Mouse (Mus musculus): ENCODE measurements around the gene Riox1. TPM values are rescaled to one million over a fixed set of nuclear protein-coding genes. Genes with fewer than 3 reads are reported as not detected.
A peak's percentile ranks its signal among the peaks of the same experiment; 100 is the strongest.

Riox1 gene
- polyA plus RNA-seq, 1 experiment from 2014 or later, result 15.3 TPM

DNA sequence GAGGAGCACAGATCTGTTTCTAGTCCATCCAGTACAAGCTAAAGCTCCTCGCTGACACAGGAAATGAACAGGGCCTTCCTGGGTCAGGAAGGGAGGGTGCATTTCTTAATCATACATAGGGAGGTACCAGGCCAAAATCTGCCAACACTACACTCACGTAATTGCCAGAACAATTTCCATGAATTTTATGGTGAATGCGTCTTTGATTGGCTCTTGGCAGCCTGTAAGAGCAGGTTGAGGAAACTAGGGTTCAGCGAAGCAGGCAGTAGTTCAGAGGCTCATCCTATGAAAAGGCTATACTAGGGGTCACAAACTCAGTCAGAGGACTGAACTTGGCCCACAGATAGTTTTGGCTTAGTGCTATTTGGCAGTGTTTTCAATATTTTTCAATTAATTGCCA lies 10.4 kb upstream of the Riox1 start:
- H3K9ac ChIP-seq (ENCODE audit: low read length), result no peak overlapping the region
- ATAC-seq (ENCODE audit: low FRiP score), result no peak
- H3K27me3 ChIP-seq (ENCODE audit: control insufficient read depth, insufficient read depth, low read length), result no peaks in the 10 kb centered on the region
- no peak overlapping the region for H3K27ac ChIP-seq (ENCODE audit: low read depth, low read length)
- H3K4me1 ChIP-seq (ENCODE audit: control insufficient read depth, insufficient read depth, low read length), result peaks cover 2% of the 10 kb centered on the region; the same call in 1 of the 2 replicates
- H3K36me3 ChIP-seq (ENCODE audit: control insufficient read depth, insufficient read depth, low read length), result no peaks in the 10 kb centered on the region
- H3K4me3 ChIP-seq (ENCODE audit: low read depth, low read length), result no peak overlapping the region
- DNase-seq (ENCODE audit: low spot score, missing footprints), result no peak
- H3K4me2 ChIP-seq, result no peak overlapping the region
- 55% methylated on average over 4 of the region's 4 CpGs for WGBS
- H3K9me3 ChIP-seq (ENCODE audit: control insufficient read depth, low read length), result no peaks in the 10 kb centered on the region

DNA sequence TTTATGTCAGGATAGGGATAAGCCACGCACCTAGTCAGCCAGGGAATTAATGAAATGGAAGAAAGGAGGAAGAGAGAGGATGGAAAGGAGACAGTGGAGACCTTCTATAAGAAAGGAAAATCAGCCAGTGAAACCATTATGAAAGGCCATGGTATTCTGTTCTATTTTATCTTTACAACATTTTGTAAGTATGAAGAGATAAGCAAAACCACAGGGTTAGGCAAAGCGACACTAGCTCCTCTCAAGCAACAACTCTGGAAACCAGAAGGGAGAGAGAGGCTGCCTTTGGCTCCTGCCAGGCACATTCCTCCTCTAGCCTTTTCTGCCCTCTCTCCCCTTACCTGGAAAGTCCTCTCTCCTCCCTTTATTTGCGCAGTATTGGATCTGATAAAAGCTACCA lies 8.5 kb upstream of the Riox1 start:
- H3K36me3 ChIP-seq (ENCODE audit: control insufficient read depth, insufficient read depth, low read length), result no peaks in the 10 kb centered on the region
- no peak overlapping the region for H3K4me2 ChIP-seq
- ATAC-seq (ENCODE audit: low FRiP score) (no peak), DNase-seq (ENCODE audit: low spot score, missing footprints) (no peak)
- no peaks in the 10 kb centered on the region for H3K27me3 ChIP-seq (ENCODE audit: control insufficient read depth, insufficient read depth, low read length)
- H3K9me3 ChIP-seq (ENCODE audit: control insufficient read depth, low read length), result no peaks in the 10 kb centered on the region
- H3K27ac ChIP-seq (ENCODE audit: low read depth, low read length), result no peak overlapping the region
- 83% methylated on average over 3 of the region's 3 CpGs for WGBS
- peaks cover 2% of the 10 kb centered on the region; the same call in 1 of the 2 replicates for H3K4me1 ChIP-seq (ENCODE audit: control insufficient read depth, insufficient read depth, low read length)
- no peak overlapping the region for H3K4me3 ChIP-seq (ENCODE audit: low read depth, low read length)
- H3K9ac ChIP-seq (ENCODE audit: low read length), result no peak overlapping the region

DNA sequence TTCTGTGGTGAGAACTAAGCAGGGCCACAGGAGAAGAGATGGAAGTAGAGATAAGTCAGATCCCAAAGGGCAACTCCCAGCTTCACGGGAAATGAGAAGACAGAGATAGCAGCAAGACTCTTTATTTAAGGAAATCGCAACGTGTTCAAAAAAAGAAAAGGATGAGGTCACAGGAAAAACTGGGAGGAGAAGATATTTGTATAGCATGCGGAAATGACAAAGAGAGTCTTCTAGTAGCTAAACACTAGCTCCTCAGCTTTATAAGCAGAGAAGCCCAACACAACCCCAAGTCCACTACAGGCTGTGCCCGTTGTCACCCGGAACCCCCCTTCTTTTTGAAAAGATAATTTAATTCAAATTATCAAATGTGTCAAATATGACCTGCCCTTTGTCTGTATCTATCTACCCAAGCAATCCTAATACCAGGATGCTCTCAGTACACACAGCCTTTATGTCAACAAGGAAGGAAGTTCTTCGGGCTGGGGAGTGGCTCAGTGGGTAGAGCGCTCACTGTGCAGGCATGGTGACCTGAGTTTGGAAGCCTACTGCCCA lies 3.1 kb upstream of the Riox1 start:
- H3K9ac ChIP-seq (ENCODE audit: low read length), result no peak overlapping the region
- no peak overlapping the region for H3K4me2 ChIP-seq
- H3K36me3 ChIP-seq (ENCODE audit: control insufficient read depth, insufficient read depth, low read length), result peaks cover 3% of the 10 kb centered on the region; the same call in 1 of the 2 replicates
- DNase-seq (ENCODE audit: low spot score, missing footprints) (no peak), ATAC-seq (ENCODE audit: low FRiP score) (no peak)
- 88% methylated on average over 8 of the region's 8 CpGs for WGBS
- H3K27me3 ChIP-seq (ENCODE audit: control insufficient read depth, insufficient read depth, low read length), result no peaks in the 10 kb centered on the region
- H3K4me1 ChIP-seq (ENCODE audit: control insufficient read depth, insufficient read depth, low read length), result peaks cover 13% of the 10 kb centered on the region
- H3K27ac ChIP-seq (ENCODE audit: low read depth, low read length), result no peak overlapping the region
- H3K4me3 ChIP-seq (ENCODE audit: low read depth, low read length), result no peak overlapping the region
- no peaks in the 10 kb centered on the region for H3K9me3 ChIP-seq (ENCODE audit: control insufficient read depth, low read length)

DNA sequence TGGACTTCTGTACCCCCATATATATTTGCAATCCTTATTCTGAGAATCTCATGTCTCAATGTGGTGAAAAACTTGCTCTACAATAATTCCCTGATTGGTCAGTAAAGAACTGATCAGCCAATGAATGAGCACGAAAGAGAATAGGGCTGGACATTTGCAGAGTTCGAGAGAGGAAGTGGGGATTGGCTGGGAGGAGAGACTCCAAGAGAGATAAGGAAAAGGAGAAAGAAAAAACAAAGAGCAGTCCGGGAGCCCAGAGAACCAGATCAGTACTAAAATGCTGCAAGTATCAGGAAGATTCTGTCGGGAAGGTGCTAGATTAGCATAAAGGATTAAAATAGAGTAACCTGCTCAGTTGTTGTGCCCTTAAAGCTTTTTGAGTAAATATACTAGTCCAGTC lies 1.4 kb upstream of the Riox1 start:
- no peak overlapping the region for H3K27ac ChIP-seq (ENCODE audit: low read depth, low read length)
- ATAC-seq (ENCODE audit: low FRiP score), result no peak
- H3K9me3 ChIP-seq (ENCODE audit: control insufficient read depth, low read length), result no peaks in the 10 kb centered on the region
- peaks cover 18% of the 10 kb centered on the region for H3K4me1 ChIP-seq (ENCODE audit: control insufficient read depth, insufficient read depth, low read length)
- no peaks in the 10 kb centered on the region for H3K27me3 ChIP-seq (ENCODE audit: control insufficient read depth, insufficient read depth, low read length)
- no peak overlapping the region for H3K4me2 ChIP-seq
- H3K4me3 ChIP-seq (ENCODE audit: low read depth, low read length), result no peak overlapping the region
- H3K9ac ChIP-seq (ENCODE audit: low read length), result no peak overlapping the region
- 74% methylated on average over 4 of the region's 4 CpGs for WGBS
- peaks cover 5% of the 10 kb centered on the region; the same call in 1 of the 2 replicates for H3K36me3 ChIP-seq (ENCODE audit: control insufficient read depth, insufficient read depth, low read length)
- no peak for DNase-seq (ENCODE audit: low spot score, missing footprints)

DNA sequence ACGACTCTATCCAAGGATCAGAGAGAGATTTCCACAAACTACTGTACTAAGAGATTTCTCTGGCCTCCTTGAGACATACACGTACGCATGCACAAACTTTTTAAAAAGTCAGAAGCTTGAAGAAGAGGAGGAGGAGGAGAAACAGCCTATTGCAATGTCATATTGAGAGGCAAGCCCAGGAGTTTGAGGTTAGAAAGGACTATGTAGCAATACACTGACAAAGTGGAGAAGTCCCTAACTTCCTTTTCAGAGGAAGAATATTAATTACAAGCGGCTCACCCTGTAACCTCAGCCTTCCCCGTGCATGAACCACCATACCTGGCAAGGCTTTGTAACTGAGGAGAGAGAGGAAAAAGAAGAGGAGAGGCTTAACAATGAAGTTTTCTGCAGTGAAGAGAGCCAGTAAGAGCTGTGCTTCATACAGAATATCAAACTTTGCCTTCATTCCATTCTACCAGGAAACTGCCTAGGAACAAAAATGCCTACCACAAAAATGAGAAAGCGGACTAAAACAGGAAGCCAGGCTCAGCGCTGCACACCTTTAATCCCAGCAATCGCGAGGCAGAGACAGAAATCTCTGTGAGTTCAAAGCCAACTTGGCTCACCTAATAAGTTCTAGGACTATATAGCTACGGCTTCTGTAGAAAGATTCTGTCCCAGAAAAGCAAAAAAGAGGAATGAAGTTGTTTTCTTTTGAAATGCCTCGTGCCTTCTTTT lies 474 bp upstream of the Riox1 start:
- Histone ChIP-seq H3K27ac (ENCODE audit: low read depth, low read length) (no peak overlapping the region), H3K9me3 (ENCODE audit: control insufficient read depth, low read length) (no peaks in the 10 kb centered on the region), H3K9ac (ENCODE audit: low read length) (peak overlapping the region; percentile 78), H3K4me2 (peak overlapping the region; percentile 91), H3K4me3 (ENCODE audit: low read depth, low read length) (peak overlapping the region; percentile 66), H3K36me3 (ENCODE audit: control insufficient read depth, insufficient read depth, low read length) (peaks cover 5% of the 10 kb centered on the region; the same call in 1 of the 2 replicates), H3K27me3 (ENCODE audit: control insufficient read depth, insufficient read depth, low read length) (no peaks in the 10 kb centered on the region), H3K4me1 (ENCODE audit: control insufficient read depth, insufficient read depth, low read length) (peaks cover 18% of the 10 kb centered on the region)
- no peak for DNase-seq (ENCODE audit: low spot score, missing footprints)
- WGBS, result 30% methylated on average over 11 of the region's 11 CpGs
- no peak for ATAC-seq (ENCODE audit: low FRiP score)

DNA sequence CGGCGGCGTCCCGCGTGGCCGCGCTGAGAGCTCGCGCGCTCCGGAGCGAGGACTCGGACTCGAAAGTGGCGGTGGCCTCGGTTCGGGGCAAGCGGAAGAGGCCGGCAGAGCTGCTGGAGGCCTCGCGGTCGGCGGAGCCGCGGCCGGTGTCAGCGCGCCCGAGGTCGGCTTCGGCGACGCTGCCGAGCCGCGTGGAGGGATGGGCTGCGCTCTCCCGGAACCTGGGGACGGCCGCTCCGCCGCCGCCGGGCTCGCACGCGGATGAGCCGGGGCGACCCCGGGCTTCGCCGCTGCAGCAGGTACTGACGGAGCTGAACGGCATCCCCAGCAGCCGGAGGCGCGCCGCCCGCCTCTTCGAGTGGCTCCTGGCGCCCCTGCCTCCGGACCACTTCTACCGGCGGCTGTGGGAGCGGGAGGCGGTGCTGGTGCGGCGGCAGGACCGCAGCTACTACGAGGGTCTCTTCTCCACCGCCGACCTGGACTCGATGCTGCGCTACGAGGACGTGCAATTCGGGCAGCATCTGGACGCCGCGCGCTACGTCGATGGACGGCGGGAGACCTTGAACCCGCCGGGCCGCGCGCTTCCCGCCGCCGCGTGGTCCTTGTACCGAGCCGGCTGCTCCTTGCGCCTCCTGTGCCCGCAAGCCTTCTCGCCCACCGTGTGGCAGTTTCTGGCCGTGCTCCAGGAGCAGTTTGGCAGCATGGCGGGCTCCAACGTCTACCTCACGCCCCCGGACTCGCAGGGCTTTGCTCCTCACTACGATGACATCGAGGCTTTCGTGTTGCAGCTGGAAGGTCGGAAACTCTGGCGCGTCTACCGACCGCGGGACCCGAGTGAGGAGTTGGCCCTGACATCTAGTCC lies 663 bp downstream of the Riox1 start:
- H3K27me3 ChIP-seq (ENCODE audit: control insufficient read depth, insufficient read depth, low read length), result no peaks in the 10 kb centered on the region
- under 1% methylated on average over 107 of the region's 116 CpGs for WGBS
- DNase-seq (ENCODE audit: low spot score, missing footprints), result peak; percentile 97
- peak; percentile 70 for ATAC-seq (ENCODE audit: low FRiP score)
- peaks cover 18% of the 10 kb centered on the region for H3K4me1 ChIP-seq (ENCODE audit: control insufficient read depth, insufficient read depth, low read length)
- peak overlapping the region; percentile 78 for H3K9ac ChIP-seq (ENCODE audit: low read length)
- H3K27ac ChIP-seq (ENCODE audit: low read depth, low read length), result peak overlapping the region; percentile 72
- peaks cover 5% of the 10 kb centered on the region for H3K36me3 ChIP-seq (ENCODE audit: control insufficient read depth, insufficient read depth, low read length)
- peak overlapping the region; percentile 91 for H3K4me2 ChIP-seq
- no peaks in the 10 kb centered on the region for H3K9me3 ChIP-seq (ENCODE audit: control insufficient read depth, low read length)
- H3K4me3 ChIP-seq (ENCODE audit: low read depth, low read length), result peak overlapping the region; percentile 66

DNA sequence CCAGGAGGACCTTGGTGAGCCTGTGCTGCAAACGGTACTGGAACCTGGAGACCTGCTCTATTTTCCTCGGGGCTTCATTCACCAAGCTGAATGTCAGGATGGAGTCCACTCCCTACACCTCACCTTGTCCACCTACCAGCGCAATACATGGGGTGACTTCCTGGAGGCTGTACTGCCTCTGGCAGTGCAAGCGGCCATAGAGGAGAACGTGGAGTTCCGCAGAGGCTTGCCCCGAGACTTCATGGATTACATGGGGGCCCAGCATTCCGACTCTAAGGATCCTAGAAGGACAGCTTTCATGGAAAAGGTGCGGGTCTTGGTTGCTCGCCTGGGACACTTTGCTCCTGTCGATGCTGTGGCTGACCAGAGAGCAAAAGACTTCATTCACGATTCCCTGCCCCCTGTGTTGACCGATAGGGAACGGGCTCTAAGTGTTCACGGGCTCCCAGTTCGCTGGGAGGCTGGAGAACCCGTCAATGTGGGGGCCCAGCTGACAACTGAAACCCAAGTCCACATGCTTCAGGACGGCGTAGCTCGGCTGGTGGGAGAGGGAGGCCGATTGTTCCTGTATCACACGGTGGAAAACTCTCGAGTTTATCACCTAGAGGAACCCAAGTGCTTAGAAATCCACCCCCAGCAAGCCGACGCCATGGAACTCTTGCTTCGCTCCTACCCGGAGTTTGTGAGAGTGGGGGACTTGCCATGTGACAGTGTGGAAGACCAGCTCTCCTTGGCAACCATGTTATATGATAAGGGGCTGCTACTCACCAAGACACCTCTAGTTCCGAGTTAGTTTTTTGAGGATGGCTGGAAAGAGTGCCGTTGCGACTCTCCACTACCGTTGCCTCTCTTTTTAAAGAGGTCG lies 1.5 kb downstream of the Riox1 start:
- no peaks in the 10 kb centered on the region for H3K27me3 ChIP-seq (ENCODE audit: control insufficient read depth, insufficient read depth, low read length)
- peaks cover 5% of the 10 kb centered on the region for H3K36me3 ChIP-seq (ENCODE audit: control insufficient read depth, insufficient read depth, low read length)
- DNase-seq (ENCODE audit: low spot score, missing footprints) (peak; percentile 90), ATAC-seq (ENCODE audit: low FRiP score) (no peak)
- peak overlapping the region; percentile 78 for H3K9ac ChIP-seq (ENCODE audit: low read length)
- H3K4me2 ChIP-seq, result peak overlapping the region; percentile 91
- peak overlapping the region; percentile 66 for H3K4me3 ChIP-seq (ENCODE audit: low read depth, low read length)
- H3K4me1 ChIP-seq (ENCODE audit: control insufficient read depth, insufficient read depth, low read length), result peaks cover 18% of the 10 kb centered on the region
- WGBS, result 66% methylated on average over 32 of the region's 32 CpGs
- H3K27ac ChIP-seq (ENCODE audit: low read depth, low read length), result no peak overlapping the region
- no peaks in the 10 kb centered on the region for H3K9me3 ChIP-seq (ENCODE audit: control insufficient read depth, low read length)

DNA sequence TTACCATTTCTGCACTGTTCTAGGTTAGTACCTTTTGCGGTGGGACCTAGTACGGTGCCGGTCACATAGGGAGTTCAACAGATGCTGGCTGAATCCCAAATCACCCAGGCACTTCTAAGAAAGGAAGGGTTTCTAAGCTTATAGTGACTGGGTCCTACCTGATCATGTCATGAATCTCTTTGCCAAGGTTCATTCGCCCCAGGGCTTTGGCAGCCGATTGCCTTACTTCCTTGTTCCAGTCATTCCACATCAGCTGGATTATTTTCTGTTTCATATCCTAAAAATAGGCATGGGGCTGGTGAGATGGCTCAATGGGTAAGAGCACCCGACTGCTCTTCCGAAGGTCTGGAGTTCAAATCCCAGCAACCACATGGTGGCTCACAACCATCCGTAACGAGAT lies 7.9 kb downstream of the Riox1 start:
- H3K27ac ChIP-seq (ENCODE audit: low read depth, low read length), result no peak overlapping the region
- 0 out of 2 replicates have a peak, but pooled peaks cover 4% of the 10 kb centered on the region for H3K4me1 ChIP-seq (ENCODE audit: control insufficient read depth, insufficient read depth, low read length)
- no peaks in the 10 kb centered on the region for H3K9me3 ChIP-seq (ENCODE audit: control insufficient read depth, low read length)
- no peaks in the 10 kb centered on the region; the same call in none of the 2 replicates for H3K36me3 ChIP-seq (ENCODE audit: control insufficient read depth, insufficient read depth, low read length)
- 91% methylated on average over 9 of the region's 9 CpGs for WGBS
- no peaks in the 10 kb centered on the region for H3K27me3 ChIP-seq (ENCODE audit: control insufficient read depth, insufficient read depth, low read length)
- DNase-seq (ENCODE audit: low spot score, missing footprints) (no peak), ATAC-seq (ENCODE audit: low FRiP score) (no peak)
- no peak overlapping the region for H3K4me3 ChIP-seq (ENCODE audit: low read depth, low read length)
- H3K9ac ChIP-seq (ENCODE audit: low read length), result no peak overlapping the region
- no peak overlapping the region for H3K4me2 ChIP-seq
